Mouse (Mus musculus): Measurements from ENCODE around the gene Galns.

DNA sequence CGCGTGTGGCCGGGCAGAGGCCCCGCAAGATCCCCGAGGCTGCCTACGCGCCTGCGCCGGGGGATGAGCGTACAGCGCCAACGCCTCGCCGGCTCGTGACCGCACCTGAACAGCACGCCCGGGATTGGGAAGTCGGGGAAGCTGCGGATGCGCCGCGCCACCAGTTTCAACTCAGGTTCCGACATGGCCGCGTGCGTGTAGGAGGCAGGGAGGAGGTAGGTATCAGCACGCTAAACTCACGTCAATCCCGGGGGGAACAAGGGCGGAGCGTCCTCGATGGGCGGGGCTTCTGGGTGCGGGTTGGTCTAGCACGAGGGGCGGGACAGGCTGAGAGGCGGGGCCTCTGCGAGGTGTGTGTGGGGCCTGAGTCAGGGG is 34.6 kb downstream of the Galns start, which contains the start of gene Aprt:
- no peak for TF ChIP-seq TAL1 (IDR thresholded peaks at IDR 0.05; ENCODE audit: low read length)
- TF ChIP-seq GATA1 (IDR thresholded peaks at IDR 0.05; ENCODE audit: low read length) = no peak

All from erythroblast, embryonic 14.5 days (primary cell).